Mouse (Mus musculus): Measurements from ENCODE around the gene Emid1.

Gene Emid1

DNA sequence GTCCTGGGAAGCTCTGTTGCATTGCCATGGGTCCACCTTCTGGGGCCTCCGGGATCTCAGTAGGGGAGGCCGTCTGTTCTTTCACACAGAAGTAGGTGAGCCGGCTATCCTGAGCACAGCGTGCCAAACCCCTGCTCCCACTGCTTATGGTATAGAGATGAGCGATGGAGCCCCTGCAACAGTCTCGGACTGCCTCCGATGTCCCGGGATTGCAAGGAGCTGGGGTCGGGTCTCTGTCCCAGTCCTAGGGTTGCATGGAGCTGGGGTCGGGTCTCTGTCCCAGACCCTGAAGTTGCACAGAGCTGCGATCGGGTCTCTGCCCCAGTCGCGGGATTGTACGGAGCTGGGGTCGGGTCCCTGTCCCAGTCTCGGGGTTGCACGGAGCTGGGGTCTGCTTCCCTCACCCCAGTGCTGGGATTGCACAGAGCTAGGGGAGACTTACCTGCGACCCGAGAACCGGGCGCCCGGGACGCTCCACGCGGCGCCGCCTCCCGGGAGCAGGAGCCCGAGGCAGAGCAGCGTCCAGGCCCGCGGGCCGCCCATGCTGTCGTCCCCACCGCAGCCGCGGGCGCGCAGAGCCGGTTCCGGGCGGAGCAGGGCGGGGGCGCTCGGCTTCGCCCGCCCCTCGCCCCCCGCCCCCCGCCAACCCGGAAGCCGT lies at the start of gene Emid1:
Emid1 (minus strand) TSS at position 578 of the 658 bp plus-strand sequence.
- no peak for DNase-seq (ENCODE audit: low spot score in 2 of 2)

DNA sequence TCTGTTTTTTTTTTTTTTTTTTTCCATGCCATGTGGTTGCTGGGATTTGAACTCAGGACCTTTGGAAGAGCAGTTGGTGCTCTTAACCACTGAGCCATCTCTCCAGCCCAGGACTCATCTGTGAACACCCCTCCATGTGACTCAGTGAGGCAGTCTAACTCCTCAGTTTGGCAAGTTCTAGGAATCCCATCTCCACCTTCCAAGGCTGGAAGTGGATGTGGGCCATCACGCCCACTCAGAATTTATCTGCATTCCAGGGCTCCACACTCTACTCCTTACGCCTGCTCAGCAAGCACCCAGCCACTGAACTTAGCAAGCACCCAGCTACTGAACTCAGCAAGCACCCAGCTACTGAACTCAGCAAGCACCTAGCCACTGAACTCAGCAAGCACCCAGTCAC lies 47.8 kb upstream of the Emid1 start:
- DNase-seq (ENCODE audit: low spot score in 2 of 2): no peak

GRCm38 (mm10) chr11:5197068-5197467 lies 45.0 kb upstream of the Emid1 start:
- no peak for DNase-seq (ENCODE audit: low spot score in 2 of 2)

- DNase-seq (ENCODE audit: low spot score in 2 of 2): no peak
These were observed 44.5 kb upstream of the Emid1 start for GRCm38 (mm10) chr11:5196583-5196982.

GRCm38 (mm10) chr11:5193576-5193881 lies 41.5 kb upstream of the Emid1 start:
- no peak for DNase-seq (ENCODE audit: low spot score in 2 of 2)

GRCm38 (mm10) chr11:5192840-5193575 lies 41.0 kb upstream of the Emid1 start:
- DNase-seq (ENCODE audit: low spot score in 2 of 2): no peak

DNA sequence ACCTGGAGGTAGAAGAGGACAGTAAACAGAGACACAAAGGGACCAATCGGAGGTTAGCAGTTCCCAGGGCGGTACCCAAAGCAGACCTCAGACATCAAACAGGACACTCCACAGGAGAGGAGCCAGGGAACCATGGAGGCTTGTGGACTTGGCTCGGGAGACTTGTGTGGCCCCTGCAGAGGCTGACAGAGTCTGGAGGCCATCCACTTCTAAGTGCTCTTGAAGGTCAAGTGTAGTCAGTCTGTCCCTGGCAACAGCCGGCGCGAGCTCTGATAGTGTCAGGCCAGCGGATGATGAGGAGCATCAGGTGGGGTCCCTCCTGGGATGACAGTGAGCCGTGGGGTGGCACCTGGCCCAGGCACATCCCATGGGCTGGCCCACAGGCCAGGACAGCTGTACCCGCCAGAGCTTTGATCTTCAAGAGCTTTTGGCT lies 40.0 kb upstream of the Emid1 start:
- DNase-seq (ENCODE audit: low spot score in 2 of 2): no peak

DNA sequence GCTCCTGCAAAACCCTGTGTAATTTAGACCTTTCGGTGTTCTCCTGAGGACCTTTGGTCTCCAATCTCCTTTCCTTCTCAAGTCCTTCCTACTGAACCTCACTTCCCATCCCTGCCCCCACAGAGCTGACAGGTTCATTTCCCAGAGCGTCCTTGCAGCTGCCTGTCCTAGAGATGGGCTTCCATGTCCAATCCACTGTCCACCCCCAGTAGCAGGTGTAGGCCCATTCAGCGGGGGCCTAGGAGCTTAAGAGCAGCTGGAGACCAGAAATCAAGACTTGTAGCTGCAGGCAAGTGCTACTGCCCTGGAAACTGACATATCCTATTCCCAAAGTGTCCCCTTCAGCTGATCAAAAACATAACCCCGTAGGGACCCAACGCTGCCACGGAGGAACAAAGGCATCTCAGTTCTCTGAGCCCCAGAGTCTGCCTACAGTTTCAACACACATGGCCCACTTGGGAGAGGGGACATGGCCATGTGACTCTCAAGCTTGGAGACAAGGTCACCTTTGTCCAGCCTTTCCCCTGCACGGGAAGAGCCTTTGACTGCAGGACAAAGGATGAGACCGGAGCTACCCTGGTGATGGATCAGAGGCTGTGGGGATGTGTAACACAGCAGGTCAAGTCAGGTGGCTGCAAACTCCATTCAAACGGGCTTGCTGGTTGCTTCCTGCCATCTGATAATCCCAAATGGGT lies 37.3 kb upstream of the Emid1 start:
- no peak for DNase-seq (ENCODE audit: low spot score in 2 of 2)

GRCm38 (mm10) chr11:5188170-5188569 lies 36.1 kb upstream of the Emid1 start:
- no peak for DNase-seq (ENCODE audit: low spot score in 2 of 2)

DNA sequence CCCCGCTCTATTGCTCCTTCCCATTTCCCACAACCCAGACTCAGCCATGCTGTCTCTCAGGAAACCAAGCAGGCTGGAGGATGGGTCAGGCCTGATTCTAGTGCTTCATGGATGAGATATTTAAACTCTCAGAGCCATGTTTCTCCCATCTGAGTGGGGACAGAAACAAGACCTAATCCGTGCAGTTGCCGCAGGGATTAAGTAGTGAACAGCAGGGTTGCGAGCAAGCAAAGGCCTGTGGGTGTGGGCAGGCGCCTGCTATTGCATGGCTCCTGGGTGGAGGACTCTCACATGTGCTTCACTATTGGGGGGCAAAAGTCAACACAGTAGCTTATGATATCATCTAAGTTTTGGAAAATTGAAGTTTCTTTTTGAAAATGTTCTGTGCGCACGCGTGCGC lies 32.8 kb upstream of the Emid1 start:
- DNase-seq (ENCODE audit: low spot score in 2 of 2): no peak

DNA sequence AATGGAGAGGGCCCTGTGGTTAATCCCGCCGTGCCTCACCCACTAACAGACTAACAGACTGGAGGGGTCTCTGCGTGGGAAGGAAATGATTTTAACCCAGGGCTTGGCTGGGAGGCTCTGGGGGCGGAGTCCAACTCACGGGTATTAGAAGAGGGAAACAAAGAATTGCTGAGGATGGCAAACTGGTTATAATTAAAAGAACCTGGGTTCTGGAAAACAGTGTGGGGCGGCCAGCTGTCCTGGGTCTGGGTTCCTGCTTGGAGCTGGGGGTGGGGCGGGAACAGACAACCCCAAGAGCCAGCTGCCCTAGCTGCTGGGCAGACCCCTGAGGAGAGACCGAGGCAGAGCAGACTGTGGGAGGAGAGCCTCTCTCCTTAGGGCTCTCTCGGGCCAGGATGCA lies 32.2 kb upstream of the Emid1 start:
- no peak for DNase-seq (ENCODE audit: low spot score in 2 of 2)

GRCm38 (mm10) chr11:5182870-5183269 lies 30.8 kb upstream of the Emid1 start:
- DNase-seq (ENCODE audit: low spot score in 2 of 2): no peak

GRCm38 (mm10) chr11:5181850-5182404 lies 29.9 kb upstream of the Emid1 start:
- peak in 1 of 2 experiments; percentile 72 for DNase-seq (ENCODE audit: low spot score in 2 of 2)

DNA sequence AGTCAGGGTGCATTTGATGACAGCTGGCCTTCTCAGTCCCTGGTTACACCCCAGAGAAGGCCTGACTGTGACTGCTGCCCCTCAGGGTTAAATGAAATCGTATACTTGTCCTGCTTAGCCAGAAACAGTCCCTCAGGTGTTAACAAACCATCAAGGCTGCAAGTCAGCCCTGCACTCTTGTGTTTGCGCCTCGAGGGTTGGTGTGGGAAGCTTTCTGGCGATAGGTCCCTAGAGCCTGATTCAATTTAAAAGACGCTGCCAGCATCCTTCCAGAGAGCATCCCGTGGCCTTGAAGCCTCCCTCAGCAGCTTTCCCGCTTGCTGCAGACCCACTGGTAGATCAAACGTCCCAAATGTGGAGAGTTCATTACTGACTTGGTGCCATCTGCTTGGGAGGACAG lies 27.3 kb upstream of the Emid1 start:
- DNase-seq (ENCODE audit: low spot score in 2 of 2): no peak

DNA sequence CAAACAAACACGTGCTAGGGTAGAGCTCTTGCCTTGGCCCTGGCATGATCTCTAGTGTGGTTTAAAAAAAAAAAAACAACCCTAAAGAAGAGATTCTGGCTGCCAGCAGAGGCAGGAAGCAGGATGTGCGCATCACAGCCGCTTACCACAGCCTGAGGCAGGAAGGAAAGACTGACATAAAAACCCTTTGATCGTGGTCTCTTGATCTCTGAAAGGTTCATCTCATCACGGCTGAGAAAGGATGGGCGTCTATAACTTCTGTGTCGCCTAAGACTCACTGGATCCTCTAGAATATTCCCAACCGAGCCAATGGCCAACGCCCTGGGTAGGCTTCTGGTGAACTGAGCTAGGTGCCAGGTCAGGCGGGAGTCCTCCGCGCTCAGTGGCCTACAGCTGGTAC lies 25.1 kb upstream of the Emid1 start:
- no peak for DNase-seq (ENCODE audit: low spot score in 2 of 2)

GRCm38 (mm10) chr11:5176685-5177084 lies 24.6 kb upstream of the Emid1 start:
- no peak for DNase-seq (ENCODE audit: low spot score in 2 of 2)

- DNase-seq (ENCODE audit: low spot score in 2 of 2): no peak
These were observed 23.8 kb upstream of the Emid1 start for GRCm38 (mm10) chr11:5175866-5176265.

DNA sequence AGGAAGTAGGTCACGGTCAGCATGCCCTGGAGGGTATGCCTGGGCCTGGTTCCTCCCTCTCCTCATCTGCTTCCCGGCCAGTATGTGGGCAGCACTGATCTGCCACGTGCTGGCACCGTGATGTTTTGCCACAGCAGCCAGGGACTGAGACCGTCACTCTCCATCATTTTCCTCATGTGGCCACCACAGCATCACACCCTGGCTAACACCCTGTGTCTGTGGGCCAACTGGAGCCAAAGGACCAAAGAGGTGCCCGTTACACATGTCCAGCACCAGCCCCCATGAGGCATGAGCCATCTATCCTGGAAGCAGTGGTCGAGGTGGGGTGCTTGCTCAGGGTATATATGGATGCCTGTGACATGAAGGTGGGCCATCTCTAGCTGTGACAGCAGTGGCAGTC lies 23.1 kb upstream of the Emid1 start:
- DNase-seq (ENCODE audit: low spot score in 2 of 2): no peak

DNA sequence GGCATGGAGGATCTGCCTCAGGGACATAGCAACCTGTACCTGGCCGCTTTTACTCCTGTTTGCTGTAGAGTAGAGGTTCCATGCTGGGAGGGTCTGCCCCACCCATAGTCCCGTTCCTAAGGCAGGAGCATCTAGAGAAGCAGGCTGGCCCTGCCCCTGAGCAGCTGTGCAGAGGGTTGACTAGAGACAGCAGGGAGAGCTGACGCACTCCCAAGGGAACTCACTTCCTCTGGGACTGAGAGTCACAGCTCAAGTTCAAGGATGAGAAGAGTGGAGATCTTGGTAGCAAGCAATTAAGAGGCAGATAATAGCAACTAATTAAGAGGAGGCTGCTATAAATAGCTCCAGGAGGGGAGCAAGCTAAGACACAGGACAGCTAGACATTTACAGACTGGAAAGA lies 20.8 kb upstream of the Emid1 start:
- DNase-seq (ENCODE audit: low spot score in 2 of 2): no peak

GRCm38 (mm10) chr11:5167311-5167710 lies 15.3 kb upstream of the Emid1 start:
- DNase-seq (ENCODE audit: low spot score in 2 of 2): peak in 1 of 2 experiments; percentile 59

DNA sequence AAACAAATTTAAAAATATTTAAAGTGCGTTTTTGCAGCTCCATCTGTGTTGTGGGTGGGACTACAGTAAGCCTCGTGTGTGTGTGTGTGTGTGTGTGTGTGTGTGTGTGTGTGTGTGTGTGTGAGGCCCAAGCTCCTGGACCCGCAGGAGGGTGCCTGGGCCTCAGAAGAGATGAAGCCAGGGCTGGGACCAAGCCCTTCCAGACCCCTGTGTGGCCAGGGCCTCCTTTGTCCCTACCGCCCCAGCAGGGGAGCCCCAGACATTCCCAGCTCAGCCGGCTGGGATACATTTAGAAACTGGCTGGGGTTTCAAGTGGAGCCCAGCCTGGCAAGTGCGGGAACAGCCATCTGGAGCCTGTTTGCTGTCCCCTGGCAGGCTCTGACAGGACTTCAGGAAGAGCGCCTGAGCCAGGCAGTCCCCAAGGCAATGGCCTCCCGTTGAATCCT lies 13.4 kb upstream of the Emid1 start:
- DNase-seq (ENCODE audit: low spot score in 2 of 2): peak; percentile 68 to 77

GRCm38 (mm10) chr11:5164310-5164709 lies 12.3 kb upstream of the Emid1 start:
- no peak for DNase-seq (ENCODE audit: low spot score in 2 of 2)

DNA sequence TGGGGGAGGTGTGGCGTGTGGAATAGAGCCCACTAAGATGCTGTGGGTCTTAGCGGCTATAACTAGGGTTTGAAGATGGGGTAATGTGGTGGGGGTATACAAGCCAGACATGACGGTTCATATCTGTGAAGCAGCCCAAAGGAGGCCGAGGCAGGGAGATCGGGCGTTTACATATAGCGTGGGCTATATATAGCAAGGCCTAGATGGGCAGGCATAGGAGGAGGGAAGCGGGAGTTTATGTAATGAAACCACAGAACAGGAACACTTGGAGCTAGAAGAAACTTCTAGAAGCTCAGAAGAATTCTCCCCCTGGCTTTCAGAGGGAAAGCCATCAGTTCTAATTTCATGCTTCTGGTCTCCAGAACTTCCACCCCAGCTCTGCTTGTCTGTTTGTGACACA lies 11.4 kb upstream of the Emid1 start:
- DNase-seq (ENCODE audit: low spot score in 2 of 2): no peak
